ENCODE assay signal across 17 mouse cellular contexts in the genomic region with DNA sequence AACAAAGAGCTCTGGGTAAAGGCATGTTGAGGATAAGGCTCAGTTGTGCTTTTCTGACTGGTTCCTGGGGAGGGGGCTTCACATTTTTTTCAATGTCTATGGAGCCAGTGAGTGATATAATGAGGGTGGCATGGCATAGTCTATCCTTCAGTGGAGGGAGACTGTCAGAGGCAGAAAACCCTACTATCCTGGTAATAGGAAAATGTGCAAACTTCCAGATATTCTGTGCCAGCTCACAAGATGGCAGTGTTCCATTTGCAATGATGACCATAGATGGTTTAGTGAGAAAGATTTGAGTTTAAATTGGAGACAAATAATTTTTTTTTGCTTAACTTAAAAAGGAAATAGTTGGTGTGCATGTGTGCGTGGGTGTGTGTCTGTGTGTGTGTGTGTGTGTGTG.
DNase-seq lines count a peak whose midpoint lies in the region; ATAC-seq and TF ChIP-seq lines count a peak whose summit lies in the region.
"Had no signal": no experiment of that assay in that cellular context is flagged by ENCODE, and none has a peak within 500 bp of the region (broad histone marks: within the 10 kb centered on the region; RNA-seq: fewer than 3 reads in every experiment).

No protein-coding gene starts in this region.

- TF ChIP-seq CTCF in forebrain, postnatal 0 days (IDR thresholded peaks at IDR 0.05; ENCODE audit: low read depth): peak; percentile 51

- H3K9ac ChIP-seq in forebrain, postnatal 0 days: no peak overlapping the region
- no peak overlapping the region for H3K9ac ChIP-seq in forebrain, embryonic 11.5 days (ENCODE audit: low read length)
- H3K9ac ChIP-seq in midbrain, embryonic 15.5 days: no peak overlapping the region
- no peak overlapping the region for H3K9ac ChIP-seq in midbrain, embryonic 13.5 days (replicated peaks)
- H3K9ac ChIP-seq: hindbrain, embryonic 15.5 days; lung, embryonic 15.5 days; neural tube, embryonic 15.5 days had no signal

- no peaks in the 10 kb centered on the region for H3K36me3 ChIP-seq in forebrain, postnatal 0 days (ENCODE audit: insufficient read depth)
- H3K36me3 ChIP-seq in forebrain, embryonic 11.5 days (ENCODE audit: control insufficient read depth, insufficient read depth, low read length): no peaks in the 10 kb centered on the region
- no peaks in the 10 kb centered on the region for H3K36me3 ChIP-seq in midbrain, embryonic 15.5 days (replicated peaks)
- no peaks in the 10 kb centered on the region for H3K36me3 ChIP-seq in midbrain, embryonic 13.5 days
- H3K36me3 ChIP-seq: hindbrain, embryonic 15.5 days; lung, embryonic 15.5 days; neural tube, embryonic 15.5 days had no signal

- peak; percentile 66 for ATAC-seq in forebrain, postnatal 0 days
- ATAC-seq in forebrain, embryonic 11.5 days (replicated peaks; ENCODE audit: low FRiP score): no peak
- peak; percentile 52; the same call in 1 of the 2 replicates for ATAC-seq in midbrain, embryonic 15.5 days (replicated peaks)
- no peak for ATAC-seq in midbrain, embryonic 13.5 days

- H3K4me1 ChIP-seq in forebrain, postnatal 0 days (ENCODE audit: insufficient read depth): no peaks in the 10 kb centered on the region
- no peaks in the 10 kb centered on the region for H3K4me1 ChIP-seq in forebrain, embryonic 11.5 days (replicated peaks; ENCODE audit: control insufficient read depth, insufficient read depth, low read length)
- H3K4me1 ChIP-seq in midbrain, embryonic 15.5 days: no peaks in the 10 kb centered on the region
- H3K4me1 ChIP-seq in midbrain, embryonic 13.5 days (replicated peaks): no peaks in the 10 kb centered on the region
- H3K4me1 ChIP-seq: hindbrain, embryonic 15.5 days; lung, embryonic 15.5 days; neural tube, embryonic 15.5 days had no signal

- H3K27me3 ChIP-seq in forebrain, postnatal 0 days (ENCODE audit: insufficient read depth, low read length): no peaks in the 10 kb centered on the region
- no peaks in the 10 kb centered on the region for H3K27me3 ChIP-seq in forebrain, embryonic 11.5 days (ENCODE audit: control insufficient read depth, insufficient read depth, low read length)
- no peaks in the 10 kb centered on the region for H3K27me3 ChIP-seq in midbrain, embryonic 15.5 days (replicated peaks)
- H3K27me3 ChIP-seq in midbrain, embryonic 13.5 days: no peaks in the 10 kb centered on the region
- H3K27me3 ChIP-seq: hindbrain, embryonic 15.5 days; lung, embryonic 15.5 days; neural tube, embryonic 15.5 days had no signal

- H3K27ac ChIP-seq in forebrain, postnatal 0 days (ENCODE audit: low read depth, low read length): no peak overlapping the region
- no peak overlapping the region for H3K27ac ChIP-seq in forebrain, embryonic 11.5 days (ENCODE audit: low read depth, low read length)
- no peak overlapping the region for H3K27ac ChIP-seq in midbrain, embryonic 15.5 days
- no peak overlapping the region for H3K27ac ChIP-seq in midbrain, embryonic 13.5 days
- H3K27ac ChIP-seq: hindbrain, embryonic 15.5 days; lung, embryonic 15.5 days; neural tube, embryonic 15.5 days had no signal

- 76% methylated on average over 1 of the region's 1 CpGs for WGBS in forebrain, postnatal 0 days
- 100% methylated on average over 1 of the region's 1 CpGs for WGBS in forebrain, embryonic 11.5 days
- WGBS in midbrain, embryonic 15.5 days: 100% methylated on average over 1 of the region's 1 CpGs
- WGBS in midbrain, embryonic 13.5 days: 90% methylated on average over 1 of the region's 1 CpGs

- H3K4me2 ChIP-seq in forebrain, postnatal 0 days (ENCODE audit: low read depth): no peak overlapping the region
- H3K4me2 ChIP-seq in forebrain, embryonic 11.5 days (ENCODE audit: low read depth, low read length, severe bottlenecking): no peak overlapping the region
- H3K4me2 ChIP-seq in midbrain, embryonic 15.5 days: no peak overlapping the region
- H3K4me2 ChIP-seq in midbrain, embryonic 13.5 days (replicated peaks): no peak overlapping the region
- H3K4me2 ChIP-seq: hindbrain, embryonic 15.5 days; lung, embryonic 15.5 days; neural tube, embryonic 15.5 days had no signal

- H3K4me3 ChIP-seq in forebrain, postnatal 0 days (ENCODE audit: low read depth, low read length): no peak overlapping the region
- no peak overlapping the region for H3K4me3 ChIP-seq in forebrain, embryonic 11.5 days (ENCODE audit: low read depth, low read length)
- H3K4me3 ChIP-seq in midbrain, embryonic 15.5 days: no peak overlapping the region
- no peak overlapping the region for H3K4me3 ChIP-seq in midbrain, embryonic 13.5 days (replicated peaks)
- H3K4me3 ChIP-seq: hindbrain, embryonic 15.5 days; lung, embryonic 15.5 days; neural tube, embryonic 15.5 days had no signal

- peak; percentile 57 for DNase-seq in forebrain, postnatal 0 days
- DNase-seq in forebrain, embryonic 11.5 days (ENCODE audit: low spot score): no peak
- DNase-seq in layer of hippocampus, adult 18-20 months (ENCODE audit: low spot score in 2 of 2): peak; percentile 8 to 23
- DNase-seq in layer of hippocampus, postnatal 25 days (ENCODE audit: extremely low spot score in 1 of 2, low spot score in 1 of 2): no peak
- DNase-seq in layer of hippocampus, postnatal 10 days (ENCODE audit: low spot score in 2 of 2): peak; percentile 9 to 30
- DNase-seq in urinary bladder, postnatal 10 days (ENCODE audit: low spot score): no peak
- DNase-seq: cerebellum, postnatal 25 days; heart, adult 18-20 months; kidney, adult 9 months; liver; retina, postnatal 1 day; thymus, adult 2 months had no signal

- H3K9me3 ChIP-seq in forebrain, postnatal 0 days (ENCODE audit: low read length): no peaks in the 10 kb centered on the region
- H3K9me3 ChIP-seq in forebrain, embryonic 11.5 days (ENCODE audit: control insufficient read depth, low read length): no peaks in the 10 kb centered on the region
- no peaks in the 10 kb centered on the region for H3K9me3 ChIP-seq in midbrain, embryonic 15.5 days
- H3K9me3 ChIP-seq in midbrain, embryonic 13.5 days: no peaks in the 10 kb centered on the region
- H3K9me3 ChIP-seq: hindbrain, embryonic 15.5 days; lung, embryonic 15.5 days; neural tube, embryonic 15.5 days had no signal

Comparison
In these comparisons a context has a peak if more than half of its experiments do, and no peak if none do; other contexts are left out.
1. ATAC-seq: peak in forebrain, postnatal 0 days (single experiment) and midbrain, embryonic 15.5 days (single experiment); none in forebrain, embryonic 11.5 days (single experiment) and midbrain, embryonic 13.5 days (single experiment).
2. DNase-seq: peak in forebrain, postnatal 0 days (single experiment), layer of hippocampus, adult 18-20 months (2 of 2) and layer of hippocampus, postnatal 10 days (2 of 2); none in forebrain, embryonic 11.5 days (single experiment), layer of hippocampus, postnatal 25 days (0 of 2) and urinary bladder, postnatal 10 days (single experiment).